Mouse (Mus musculus): Measurements from ENCODE around the gene BC005537.
"Not testable (repeated sequence)": the region's sequence is repeated elsewhere in the genome, so short reads cannot be mapped to it uniquely, and the experiment has no call there.

The BC005537 gene

DNA sequence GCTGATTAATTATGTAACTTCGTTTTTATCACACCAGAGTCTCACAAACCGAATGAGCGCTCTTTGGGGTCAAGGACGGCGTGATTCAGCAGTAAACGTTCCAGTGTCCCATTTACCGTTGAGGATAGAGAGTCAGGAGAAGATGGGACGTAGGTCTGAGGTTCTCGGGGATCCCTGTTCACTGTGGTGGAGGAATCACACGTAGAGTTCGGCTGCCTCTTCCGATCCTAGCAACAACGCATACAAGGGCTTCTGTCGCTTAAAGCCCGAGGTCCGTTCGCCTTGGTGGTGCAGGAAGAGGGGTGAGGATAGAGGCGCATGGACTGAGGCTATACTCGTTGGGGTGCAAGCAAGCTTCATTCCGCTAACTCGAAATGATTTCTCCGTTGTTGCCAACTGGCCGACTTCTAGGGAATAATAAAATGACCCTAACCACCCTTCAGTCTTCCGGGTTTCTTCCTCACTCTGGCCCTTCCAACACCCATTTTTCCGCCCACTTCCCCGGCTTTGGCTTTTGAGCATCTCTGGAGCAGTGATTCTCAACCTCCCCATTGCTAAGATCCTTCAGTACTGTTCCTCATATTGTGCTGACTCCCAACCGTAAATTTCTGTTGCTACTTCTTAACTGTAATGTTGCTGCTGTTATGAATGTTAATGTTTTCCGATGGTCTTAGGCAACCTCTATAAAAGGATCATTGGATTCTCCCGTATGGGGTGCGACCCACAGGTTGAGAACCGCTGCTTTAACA is 1.4 kb upstream of the BC005537 start:
- DNase-seq (ENCODE audit: low spot score in 2 of 2): peak; percentile 47 to 63

DNA sequence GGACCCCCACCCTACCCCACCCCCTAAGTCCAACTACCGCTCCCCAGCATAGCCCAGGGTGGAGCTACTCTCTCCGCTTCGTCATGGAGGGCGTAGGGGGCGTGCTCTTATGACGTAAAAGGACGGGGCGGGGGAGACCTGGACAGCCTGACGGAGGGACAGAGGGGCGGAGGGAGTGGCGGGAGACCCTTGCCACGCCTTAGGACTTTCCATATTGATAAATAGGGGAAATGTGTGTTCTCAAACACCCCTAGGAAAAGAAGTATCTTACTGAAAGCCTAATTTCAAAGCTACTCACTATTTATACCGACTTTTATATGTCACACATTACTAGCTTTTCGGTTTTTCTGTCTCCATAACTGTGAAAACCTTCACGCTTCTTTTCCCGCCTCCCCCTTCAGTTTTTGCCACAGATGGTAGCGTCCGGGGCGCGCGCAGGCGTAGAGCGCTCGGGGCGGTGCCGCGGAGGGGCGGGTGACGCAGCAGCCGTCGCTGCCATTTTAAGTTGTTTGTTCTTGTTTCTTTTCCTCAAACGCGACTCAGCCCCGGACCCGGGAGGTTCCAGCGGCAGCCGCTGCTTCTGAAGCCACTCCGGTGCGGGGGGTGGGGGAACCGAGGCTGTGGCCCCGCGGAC is 666 bp upstream of the BC005537 start:
- peak; percentile 96 to 97 for DNase-seq (ENCODE audit: low spot score in 2 of 2)

DNA sequence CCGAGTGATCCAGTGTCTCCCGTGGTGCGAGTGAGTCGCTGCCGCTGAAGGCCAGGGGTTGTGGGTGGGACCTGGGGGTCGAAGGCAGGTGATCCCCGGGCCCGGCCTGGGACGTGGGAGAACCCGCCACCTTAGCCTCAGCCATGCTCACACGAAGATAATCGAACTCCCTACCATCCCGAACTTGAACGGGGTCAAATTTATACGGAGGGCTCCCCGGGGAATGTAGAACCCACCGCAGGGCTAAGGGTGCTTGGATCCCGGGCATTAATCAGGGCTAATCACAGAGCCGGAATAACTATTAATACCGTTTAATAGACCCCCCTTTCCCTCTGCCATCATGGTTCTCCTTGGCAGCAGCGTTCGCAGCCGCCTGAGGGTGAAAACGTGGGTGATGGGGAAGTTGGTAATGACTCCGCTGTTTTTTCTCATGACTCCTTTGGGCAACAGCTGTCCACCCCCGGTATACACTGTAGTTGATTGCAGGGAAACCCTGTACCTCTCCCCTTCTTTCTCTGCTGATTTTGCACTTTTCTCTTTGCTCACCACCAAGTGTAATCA is 754 bp downstream of the BC005537 start:
- DNase-seq (ENCODE audit: low spot score in 2 of 2): peak; percentile 27 to 37

DNA sequence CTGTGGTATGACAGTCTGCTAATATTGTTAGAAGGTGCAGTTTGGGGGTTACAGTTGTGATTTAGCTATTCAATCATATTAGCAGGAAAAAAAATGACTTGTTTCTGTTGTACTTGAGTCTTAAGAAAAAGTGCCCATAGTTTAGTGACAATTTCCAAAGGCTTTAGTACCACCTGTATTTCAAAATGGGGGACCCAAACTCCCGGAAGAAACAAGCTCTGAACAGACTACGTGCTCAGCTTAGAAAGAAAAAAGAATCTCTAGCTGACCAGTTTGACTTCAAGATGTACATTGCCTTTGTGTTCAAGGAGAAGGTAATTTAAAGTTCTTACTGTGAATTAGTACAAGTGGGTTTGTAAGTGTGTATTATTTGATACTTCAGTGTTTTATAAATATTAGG is 1.7 kb downstream of the BC005537 start:
- DNase-seq (ENCODE audit: low spot score in 2 of 2): no peak

DNA sequence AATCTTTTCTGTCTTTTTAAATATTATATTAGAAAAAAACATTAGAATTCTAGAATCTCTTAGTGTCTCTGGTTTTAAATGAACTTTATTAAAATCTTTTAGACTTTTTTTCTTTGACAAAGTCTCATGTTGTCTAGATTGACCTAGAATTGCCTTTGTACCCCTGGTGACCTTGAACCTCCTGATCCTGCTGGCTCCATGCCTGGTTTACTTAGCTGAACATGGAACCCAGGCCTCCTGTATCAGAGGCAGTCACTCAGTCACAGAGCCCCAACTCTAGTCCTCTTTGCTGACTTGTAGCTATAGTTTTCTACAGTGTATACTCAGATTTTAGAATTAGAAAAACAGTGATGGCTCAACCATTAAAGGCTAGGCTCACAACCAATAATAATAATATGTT is 4.6 kb downstream of the BC005537 start:
- no peak for DNase-seq (ENCODE audit: low spot score in 2 of 2)

DNA sequence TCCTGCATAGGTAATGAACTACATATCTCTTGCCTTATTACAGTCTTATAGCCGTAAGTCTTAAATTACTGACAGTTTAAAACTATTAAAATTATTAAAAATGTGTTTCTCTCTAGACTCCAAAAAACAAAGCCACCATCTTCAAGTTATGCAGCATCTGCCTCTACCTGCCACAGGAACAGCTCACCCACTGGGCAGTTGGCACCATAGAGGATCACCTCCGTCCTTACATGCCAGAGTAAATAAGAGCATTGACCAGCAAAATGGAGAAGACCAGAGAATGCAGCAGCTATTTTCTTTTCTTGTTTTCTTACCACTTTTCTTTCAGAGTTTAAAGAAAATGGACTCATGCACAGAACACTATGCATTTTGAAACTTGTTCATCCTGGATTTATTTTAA is 11.1 kb downstream of the BC005537 start:
- no peak for DNase-seq (ENCODE audit: low spot score in 2 of 2)

DNA sequence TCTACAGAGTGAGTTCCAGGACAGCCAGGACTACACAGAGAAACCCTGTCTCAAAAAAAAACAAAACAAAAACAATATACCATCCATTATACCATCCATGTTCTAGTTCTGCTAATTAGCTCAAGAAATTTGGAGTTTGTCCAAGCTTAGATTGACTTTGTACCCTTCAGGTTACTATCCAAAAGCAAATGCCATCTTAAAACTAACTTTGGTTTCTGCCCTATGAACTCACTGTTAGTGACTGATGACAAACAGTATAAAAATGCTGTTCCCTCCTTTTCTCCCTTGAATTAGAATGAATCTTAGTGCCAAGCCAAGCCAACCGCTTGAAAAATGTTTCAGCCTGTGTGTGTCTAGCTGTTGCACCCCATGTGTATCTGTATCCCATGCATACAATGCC is 13.2 kb downstream of the BC005537 start:
- no peak for DNase-seq (ENCODE audit: low spot score in 2 of 2)

DNA sequence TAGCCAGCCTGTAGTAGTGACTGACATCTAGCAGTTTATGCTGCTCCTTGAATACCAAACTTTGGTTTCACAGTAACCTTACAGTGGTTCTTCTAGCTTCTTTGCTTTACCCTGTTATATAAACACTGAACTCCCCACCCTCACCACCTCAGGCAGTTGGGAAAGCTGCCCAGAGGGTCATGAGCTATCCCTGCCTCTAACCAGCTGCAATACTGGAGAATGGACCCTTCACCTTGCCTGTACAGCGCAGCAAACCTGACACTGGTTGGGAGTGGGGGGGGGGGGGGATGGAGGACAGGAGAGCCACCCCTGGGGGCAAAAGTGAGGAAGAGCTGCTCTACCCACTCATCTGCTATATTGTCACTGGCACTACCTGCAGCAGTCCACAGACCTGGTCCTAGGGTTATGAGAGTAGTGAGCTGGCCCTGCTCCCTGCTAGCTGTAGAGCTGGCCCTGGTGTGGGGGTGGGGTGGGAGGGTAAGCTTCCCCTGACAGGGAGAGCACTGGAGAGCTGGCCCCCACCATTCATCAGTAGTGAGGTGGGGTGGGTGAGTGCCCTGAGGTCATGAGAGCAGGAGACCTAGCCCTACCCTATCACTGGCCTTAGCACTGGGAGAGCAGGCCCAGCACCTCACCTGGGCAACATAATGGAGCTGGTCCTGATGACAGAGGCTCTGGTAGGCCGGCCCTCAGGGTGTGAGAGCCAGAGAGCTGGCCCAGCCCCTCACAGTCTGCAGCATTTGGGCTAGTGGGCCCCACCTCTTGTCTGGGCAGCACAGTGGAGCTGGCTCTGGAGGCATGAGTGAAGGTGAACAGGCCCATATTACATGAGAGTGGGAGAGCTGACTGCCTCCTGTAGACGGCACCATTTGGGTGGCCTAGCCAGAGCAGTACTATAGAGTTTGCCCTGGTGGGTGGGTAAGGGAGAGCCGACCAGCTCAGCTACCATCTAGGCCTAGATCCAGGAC is 15.0 kb downstream of the BC005537 start:
- no peak for DNase-seq (ENCODE audit: low spot score in 2 of 2)

DNA sequence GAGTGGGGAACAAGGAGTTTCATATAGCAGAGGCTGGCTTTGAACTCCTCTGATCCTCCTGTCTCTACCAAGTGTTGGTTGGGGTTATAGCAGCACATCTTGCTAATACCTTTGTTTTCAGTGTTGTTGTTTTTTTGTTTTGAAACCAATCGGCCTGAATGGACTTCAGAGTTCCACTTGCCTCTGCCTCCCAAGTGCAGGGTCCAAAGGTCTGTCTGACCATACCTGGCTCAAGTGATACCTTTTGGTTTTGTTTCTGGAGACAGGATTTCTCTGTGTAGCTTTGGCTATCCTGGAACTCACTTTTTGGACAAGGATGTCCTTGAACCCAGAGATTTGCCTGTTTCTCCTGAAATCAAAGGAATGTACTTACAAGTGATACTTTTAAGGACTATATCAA is 18.5 kb downstream of the BC005537 start:
- DNase-seq (ENCODE audit: low spot score in 2 of 2): no peak

DNA sequence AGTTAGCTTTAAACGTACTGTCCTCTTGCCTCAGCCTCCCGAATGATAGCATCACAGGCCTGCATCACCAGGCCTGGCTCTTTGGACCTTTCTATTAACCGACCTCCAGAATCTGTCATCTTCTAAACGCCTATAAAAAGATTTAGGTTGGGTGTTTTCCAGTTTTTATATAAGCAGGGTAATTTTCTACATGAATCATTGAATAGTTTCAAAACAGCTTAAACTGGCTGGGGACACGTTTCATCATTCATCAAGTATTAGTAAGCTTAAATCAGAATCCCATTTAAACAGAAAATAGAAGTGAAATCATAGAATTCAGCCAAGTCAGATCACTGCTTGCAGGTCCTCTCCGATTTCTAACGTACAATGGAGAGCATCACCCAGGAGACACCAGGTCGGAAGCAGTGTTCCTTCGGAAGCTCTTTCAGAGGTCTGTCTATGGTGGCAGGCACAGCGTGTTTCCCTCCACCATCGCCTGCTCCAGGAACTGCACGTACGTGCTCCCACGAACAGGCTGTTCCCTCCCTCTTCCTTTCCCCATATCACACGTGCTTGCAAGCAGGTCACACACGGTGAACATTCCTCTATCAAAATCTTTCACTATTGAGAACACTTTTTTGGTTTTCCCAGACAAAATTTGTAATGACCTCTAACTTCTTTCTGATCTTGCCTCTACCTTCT is 21.3 kb downstream of the BC005537 start:
- DNase-seq (ENCODE audit: low spot score in 2 of 2): no peak

DNA sequence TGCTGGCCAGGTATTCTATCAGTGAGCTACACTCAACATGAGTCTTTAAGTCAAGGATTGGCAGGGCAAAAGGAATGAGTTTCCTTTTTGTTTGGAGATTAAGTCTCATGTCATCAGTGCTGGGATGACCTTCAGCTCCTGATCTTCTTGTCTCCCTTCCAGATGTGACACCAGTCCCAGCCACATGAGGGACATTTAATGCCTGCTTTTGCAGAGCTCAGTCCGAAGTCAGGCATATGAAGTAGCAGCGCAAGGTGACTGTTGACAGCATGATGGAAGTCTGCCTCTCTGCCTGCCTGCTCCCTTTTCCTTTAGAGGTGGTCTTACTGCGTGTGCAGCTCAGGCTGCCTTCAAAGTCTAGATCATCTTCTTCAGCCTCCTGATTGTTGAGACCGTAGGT is 23.2 kb downstream of the BC005537 start:
- no peak for DNase-seq (ENCODE audit: low spot score in 2 of 2)

DNA sequence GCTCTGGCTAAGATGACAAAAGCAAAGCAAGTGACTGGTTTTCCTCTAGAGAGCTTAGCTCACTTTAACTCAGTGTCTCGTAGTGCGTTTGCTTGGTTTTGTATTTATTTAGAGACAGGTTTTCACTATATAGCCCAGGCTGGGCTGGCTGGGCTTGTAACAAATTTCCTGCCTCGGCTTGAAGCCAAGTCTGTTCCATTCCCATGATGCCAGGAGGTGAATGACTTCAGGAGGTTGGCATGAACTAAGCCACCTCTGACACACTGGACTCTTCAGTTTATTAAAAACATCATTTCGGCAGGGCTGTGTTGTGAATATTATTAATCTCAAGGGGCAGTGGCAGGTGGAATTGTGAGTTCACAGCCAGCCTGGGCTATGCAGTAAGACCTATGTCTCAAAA is 24.1 kb downstream of the BC005537 start:
- DNase-seq (ENCODE audit: low spot score in 2 of 2): no peak

DNA sequence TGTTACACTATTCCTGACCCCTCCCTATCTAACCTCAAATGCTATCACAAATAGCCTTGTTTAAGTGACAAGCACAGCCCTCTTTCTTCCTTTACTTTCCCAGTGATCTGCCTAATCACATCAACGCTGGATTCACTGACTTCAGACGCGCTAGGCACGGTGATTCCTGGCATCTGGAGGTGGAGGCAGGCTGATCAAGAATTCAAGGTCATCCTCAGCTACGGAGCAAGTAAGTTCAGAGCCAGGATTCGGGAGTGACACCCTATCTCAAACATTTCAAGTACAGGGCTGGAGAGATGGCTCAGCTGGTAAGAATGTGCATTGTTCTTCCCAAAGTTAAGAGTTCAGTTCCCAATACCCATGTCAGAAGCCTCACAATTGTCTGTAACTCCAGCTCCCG is 24.7 kb downstream of the BC005537 start:
- no peak for DNase-seq (ENCODE audit: low spot score in 2 of 2)

DNA sequence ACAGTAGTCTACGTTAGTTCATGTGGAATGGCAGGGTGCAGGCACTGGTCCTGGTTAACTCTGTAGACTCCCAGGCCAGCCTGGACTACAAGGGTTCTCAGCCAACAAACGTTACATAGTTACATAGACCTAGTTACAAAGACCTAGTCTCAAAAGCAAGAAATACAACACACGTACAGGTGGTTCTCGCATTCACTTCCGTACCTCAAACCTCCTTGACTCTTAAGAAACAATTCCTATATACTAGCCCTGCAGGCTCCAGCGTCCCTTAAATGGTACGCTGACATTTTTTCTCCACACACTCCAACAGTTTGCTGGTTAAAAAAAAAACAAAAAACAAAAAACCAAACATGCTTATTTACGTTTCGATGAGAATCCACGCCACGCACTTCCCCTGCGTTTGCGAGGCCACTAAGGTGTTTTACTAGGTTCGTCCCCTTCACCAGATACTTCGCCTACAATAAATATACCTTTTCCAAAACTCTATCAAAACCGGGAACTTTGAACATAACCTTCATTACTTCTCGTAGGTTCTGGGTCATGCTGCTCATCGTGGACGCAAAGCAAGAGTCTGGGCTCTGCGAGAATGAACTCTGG is 29.4 kb downstream of the BC005537 start:
- DNase-seq (ENCODE audit: low spot score in 2 of 2): no peak

DNA sequence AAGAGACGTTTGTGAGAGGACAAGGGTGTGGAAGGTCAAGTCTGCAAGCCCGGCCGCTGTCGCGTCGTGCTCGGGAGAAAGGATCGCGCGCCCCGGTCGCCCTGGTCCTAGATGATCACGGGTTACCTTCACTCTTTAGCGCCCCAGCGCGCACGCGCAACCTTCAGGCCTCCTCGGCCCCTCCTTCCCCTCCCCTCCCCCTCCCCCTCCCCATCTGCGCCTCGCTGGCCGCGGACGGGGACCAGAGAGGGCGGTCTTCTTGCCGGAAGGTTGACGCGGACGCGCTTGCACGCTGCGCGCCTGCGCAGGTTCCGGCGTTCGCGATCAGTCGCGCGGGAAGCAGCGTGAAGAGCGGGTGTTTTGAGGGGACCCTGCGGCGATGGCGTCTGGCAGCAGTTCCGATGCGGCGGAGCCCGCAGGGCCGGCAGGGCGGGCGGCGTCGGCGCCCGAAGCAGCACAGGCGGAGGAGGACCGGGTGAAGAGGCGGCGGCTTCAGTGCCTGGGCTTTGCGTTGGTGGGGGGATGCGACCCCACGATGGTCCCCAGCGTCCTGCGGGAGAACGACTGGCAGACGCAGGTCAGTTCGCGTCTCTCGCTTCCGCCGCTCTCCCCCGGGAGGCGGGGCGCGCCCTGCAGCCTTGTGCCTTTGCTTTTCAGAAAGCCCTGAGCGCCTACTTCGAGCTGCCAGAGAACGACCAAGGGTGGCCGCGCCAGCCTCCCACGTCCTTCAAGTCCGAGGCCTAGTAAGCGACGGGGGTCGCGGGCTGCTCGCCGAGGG is 30.1 kb downstream of the BC005537 start, which contains the start of the genes Acot13 and Tdp2:
TSS of gene Acot13 (minus strand) at position 188 of the 778 bp plus-strand sequence.
TSS of gene Tdp2 (plus strand) at position 327 of the 778 bp plus-strand sequence.
- peak; percentile 89 to 93 for DNase-seq (ENCODE audit: low spot score in 2 of 2)

DNA sequence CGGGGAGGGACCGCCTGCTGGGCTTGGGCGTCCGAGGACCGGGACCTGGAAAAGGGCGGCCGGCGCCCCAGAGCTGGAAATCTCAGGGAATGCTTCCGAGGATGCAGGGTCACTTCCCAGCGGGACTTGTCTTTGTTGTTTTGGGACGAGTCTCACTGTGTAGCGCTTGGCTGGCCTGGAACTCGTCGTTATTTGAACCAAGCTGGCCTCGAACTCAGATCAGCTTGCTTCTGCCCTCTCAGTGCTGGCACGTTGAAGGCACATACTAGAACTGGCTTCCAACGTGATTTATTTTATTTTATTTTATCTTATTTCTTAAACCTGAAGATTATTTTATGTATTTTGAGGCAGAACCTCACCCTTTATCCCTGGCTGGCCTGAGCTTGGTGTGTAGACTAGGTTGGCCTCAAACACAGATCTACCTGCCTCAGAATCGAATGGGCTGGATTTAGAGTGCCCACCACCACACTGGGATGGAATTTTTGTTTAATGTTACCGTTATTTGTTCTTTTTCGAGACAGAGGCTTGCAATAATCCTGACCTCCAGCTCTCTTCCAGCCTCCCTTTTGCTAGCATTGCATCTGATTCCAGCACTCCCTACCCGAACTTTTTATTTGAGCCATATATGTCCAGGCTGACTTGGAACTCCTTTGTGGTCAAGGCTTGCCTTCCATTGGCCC is 30.8 kb downstream of the BC005537 start:
- DNase-seq (ENCODE audit: low spot score in 2 of 2): no peak

DNA sequence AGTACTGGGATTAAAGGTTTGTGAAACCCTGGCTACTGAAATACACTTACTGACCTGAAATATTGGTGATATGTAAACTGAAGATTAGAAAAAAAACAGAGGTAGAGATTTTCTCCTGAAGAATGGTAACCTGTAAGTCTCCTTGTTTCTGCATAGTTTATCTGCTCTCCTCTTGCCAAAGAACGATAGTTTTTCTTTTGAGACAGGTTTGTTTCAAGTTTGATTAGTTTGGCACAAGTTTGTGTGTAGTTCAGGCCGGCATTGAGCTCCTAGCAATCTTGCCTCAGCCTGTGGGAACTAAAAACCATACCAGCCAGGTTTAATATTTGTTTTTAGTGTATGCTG is 31.3 kb downstream of the BC005537 start:
- DNase-seq (ENCODE audit: low spot score in 2 of 2): no peak

DNA sequence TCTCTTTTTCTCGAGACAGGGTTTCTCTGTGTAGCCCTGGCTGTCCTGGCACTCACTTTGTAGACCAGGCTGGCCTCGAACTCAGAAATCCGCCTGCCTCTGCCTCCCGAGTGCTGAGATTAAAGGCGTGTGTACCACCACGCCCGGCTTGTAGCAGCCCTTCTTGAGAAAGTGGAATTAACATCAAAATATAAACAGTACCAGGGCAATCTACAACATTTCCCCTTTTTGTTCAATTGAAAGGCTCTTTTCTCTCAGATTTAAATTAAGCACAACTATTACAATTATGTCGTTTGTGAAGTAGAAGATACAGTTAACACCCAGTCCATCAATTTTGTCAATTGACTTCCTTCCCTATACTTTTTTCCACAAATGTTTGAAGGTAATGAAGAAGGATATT is 36.3 kb downstream of the BC005537 start:
- DNase-seq (ENCODE audit: low spot score in 2 of 2): not testable (repeated sequence)

DNA sequence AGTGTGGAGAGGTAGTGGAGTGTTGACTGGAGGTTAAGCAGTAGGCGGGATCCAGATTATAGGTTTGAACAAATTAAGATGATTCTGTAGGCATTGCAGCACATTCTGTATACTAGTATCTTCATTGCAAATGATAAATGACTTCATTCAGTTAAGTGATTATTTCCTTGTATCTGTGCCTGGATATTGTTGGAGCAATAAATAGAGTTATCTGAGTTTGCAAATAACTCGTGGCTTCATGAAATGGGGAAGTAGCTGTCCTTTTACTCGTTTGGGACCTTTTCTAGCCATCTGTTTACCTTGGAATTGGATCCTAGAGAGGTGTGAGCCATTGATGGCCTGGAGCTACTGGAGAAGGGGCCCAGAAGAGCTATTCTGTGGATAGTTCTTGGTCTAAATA is 38.4 kb downstream of the BC005537 start:
- DNase-seq (ENCODE audit: low spot score in 2 of 2): no peak

DNA sequence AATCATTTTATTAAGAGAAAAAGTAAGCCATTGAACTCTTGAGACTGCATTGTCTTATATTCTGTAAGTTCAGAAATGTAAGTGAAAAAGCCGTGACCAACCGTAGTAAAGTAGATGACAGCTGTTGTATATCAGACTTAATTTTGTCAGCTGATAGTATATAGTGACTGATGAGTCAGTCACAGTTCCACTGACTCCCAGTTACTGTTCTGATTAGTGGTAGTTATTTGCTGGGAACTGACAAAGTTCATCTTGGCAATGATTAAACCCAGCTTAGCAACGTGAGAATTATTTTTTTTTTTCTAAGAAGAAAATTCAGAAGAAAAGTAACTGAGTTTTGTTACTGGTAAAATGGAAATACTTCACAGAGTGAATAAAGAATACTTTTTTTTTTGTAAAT is 40.2 kb downstream of the BC005537 start:
- DNase-seq (ENCODE audit: low spot score in 2 of 2): no peak
